Mouse (Mus musculus) liver, adult 2 months (tissue): ENCODE measurements around the gene Xylt1.

Experiments used
- CTCF ChIP-seq: fragments of 200-500 bp; IDR thresholded peaks from 2 replicates; pipeline ENCODE4 v1.5.1; 2011; ENCODE audit warnings: low read depth, low read length, control low read depth
- POLR2A ChIP-seq: fragments of 200-500 bp; IDR thresholded peaks from 2 replicates; pipeline ENCODE4 v1.6.1; 2011; ENCODE audit warnings: low read length, control low read depth; ENCODE audit not compliant: insufficient read depth; ENCODE audit errors: extremely low read depth

- no peak for TF ChIP-seq POLR2A
- no peak for TF ChIP-seq CTCF
These were observed 183.8 kb downstream of the Xylt1 start for GRCm38 (mm10) chr7:117564627-117565026.
